Mouse (Mus musculus) erythroblast, adult 5-6 weeks (primary cell): ENCODE measurements around the gene Plagl1. TPM values are rescaled to one million over a fixed set of nuclear protein-coding genes. Genes with fewer than 3 reads are reported as not detected.

Experiments
- ATAC-seq: replicated peaks from 2 replicates; pipeline ENCODE4 v1.8.0; 2016; ENCODE audit warnings: moderate number of reproducible peaks, mild to moderate bottlenecking, moderate TSS enrichment, inconsistent platforms; ENCODE audit not compliant: poor library complexity, low FRiP score, severe bottlenecking
- total RNA-seq, 2 experiments: library from RNA; stranded (forward) in 1 of 2; stranded (reverse) in 1 of 2; fragments of 150-400 nt in 1 of 2; fragments of 200-764, 138-1000 nt in 1 of 2; gene quantifications; 2 replicates each; pipeline versions ENCODE4 v1.2.3 to v1.2.4; 2015 to 2017; ENCODE audit warnings: low replicate concordance in 2 of 2

Plagl1 gene
- total RNA-seq, 2 experiments from 2014 or later = under 0.01 TPM; not detected in 1

GRCm38 (mm10) chr10:13119300-13119699 lies 59.0 kb downstream of the Plagl1 start:
- ATAC-seq = no peak

DNA sequence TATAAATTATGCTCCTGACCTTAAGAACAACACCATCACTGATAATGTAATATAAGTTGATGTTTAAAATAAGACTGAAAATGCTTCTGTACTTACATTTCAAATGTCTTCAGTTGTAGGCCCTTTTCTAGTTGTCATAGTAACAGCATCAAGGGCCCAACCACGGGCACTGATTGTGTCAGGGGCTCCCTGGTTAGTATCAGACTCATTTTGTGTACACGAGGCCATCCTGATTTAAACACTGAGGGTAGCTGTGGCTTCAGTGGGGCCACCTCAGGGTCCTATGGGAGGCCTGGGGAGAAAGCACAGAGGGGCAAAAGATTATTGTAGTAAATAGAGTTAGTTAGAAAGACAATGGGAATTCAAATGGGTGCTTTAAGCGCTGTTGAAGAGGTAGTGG lies 65.5 kb downstream of the Plagl1 start:
- ATAC-seq = no peak

GRCm38 (mm10) chr10:13127335-13127734 lies 67.0 kb downstream of the Plagl1 start:
- ATAC-seq = no peak

- no peak for ATAC-seq
Observed at GRCm38 (mm10) chr10:13127946-13128345, 67.6 kb downstream of the Plagl1 start.

GRCm38 (mm10) chr10:13133850-13134249 lies 73.5 kb downstream of the Plagl1 start:
- ATAC-seq = no peak

- no peak for ATAC-seq
Observed at GRCm38 (mm10) chr10:13135276-13135675, 75.0 kb downstream of the Plagl1 start.

- ATAC-seq = no peak
Observed at GRCm38 (mm10) chr10:13135751-13136150, 75.4 kb downstream of the Plagl1 start.

DNA sequence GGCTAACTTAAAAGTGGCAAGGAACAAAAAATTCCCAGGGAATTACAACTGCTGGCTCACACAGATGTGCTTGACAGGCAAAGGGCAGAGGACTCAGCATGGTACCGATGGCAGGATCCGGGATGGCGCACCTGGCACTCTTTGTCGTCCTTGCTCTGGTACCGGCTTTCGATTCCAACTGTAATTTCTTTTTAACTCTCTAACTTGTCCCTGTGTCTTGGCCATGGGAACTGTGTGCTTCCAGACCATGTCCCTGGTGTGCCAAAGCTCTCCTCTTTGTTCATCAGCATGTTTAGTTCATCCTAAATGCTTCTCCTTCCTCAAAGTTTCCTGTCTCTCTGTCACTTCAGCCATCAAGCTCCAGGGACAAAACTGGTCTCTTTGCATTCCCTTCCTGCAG lies 77.6 kb downstream of the Plagl1 start:
- ATAC-seq = no peak

DNA sequence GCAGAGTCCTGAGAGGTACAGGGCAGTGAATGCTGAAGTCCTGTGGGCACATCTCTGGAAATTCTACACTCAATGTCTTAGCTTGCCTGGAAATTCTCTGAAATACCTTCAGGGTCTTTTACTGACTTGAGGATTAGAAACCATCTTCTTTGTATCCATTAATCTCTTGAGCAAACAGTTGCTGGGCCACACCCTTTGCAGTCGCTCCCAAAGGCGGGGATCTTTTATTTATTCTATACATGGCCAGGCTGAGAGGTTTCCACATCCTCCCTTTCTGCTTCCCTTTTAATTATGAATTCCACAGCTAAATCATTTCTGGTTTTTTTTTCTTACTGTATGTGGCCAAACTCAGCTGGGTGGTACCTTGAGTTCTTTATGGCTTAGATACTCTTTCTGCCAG lies 80.1 kb downstream of the Plagl1 start:
- ATAC-seq = no peak

DNA sequence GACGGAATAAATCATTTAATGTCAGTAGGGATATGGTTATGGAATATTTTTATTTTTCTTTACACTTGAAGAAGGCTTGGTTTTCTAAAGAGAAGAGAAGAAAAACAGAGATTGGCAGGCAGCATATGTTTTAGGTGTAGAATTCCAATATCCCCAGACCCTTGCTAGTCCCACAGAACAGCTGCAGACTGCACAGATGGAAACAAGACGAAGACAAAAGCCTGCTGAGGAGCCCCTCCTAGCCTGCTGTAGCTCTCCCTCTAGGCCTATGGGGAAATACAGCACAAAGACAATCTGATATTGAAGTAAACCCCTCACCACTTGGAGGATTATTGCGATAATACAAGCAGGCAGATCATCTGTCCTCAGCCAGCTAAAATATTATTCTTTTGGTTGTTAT lies 90.1 kb downstream of the Plagl1 start:
- ATAC-seq = no peak

GRCm38 (mm10) chr10:13151353-13151752 lies 91.0 kb downstream of the Plagl1 start:
- no peak for ATAC-seq

DNA sequence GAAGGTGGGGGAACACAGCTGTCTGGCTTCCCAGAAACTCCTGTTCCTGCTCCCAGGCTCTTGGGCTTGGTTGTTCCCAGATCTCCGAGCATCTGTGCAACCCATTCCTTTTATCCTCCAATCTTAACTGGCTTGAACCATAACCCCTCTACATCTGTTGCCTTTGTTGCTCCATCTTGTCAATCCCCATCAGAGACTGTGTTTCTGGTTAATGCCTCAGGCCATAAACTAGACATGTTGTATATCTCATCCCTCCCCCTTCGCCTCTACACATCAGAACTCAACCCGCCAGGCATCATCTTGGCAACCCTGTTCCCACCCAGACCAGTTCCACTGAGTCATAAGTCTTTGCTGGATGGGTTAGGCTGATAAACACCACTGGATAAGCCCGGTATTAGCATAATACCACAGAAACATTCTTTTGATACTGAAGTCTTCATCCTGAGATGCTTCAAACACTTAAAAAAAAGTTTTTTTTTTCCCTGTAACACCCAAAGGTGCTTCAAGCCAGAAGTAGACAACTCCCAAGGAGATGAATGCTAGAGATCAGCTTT lies 92.6 kb downstream of the Plagl1 start:
- no peak for ATAC-seq

DNA sequence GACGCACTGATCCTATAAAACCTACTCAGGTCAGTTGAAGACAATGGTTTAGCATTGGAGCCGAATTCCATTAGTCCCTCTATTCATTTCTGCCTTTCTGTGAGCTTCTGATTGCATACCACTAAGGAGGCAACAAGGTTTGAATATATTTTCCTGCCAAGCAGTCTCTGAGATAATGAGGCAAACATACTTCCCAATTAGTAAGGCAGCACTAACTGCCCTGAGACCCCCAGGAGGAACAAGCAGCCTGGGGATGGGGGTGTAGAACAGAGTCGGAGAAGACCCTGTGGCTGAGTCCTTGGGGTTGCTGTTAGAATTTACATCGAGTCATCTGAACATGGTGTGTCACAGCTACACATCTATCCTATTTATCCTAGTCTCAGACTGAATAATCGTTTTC lies 95.1 kb downstream of the Plagl1 start:
- ATAC-seq = no peak

DNA sequence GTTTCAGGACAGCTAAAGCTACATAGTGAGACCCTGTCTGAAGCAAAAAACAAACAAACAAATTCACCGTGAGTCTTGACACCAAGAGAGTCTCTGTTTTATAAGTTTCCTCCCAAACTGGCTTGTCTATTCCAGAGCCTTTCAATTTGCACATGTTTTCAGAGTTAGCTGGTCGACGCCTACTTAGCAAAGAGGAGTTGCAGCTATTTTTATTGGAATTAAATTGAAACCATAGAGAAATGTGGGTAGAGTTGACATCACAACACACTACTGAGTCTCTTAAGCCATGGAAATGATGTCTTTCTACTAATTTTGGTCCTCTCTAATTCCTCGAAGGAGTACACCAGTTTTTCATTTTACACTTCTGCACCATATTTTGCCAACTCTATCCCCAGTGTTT lies 100.6 kb downstream of the Plagl1 start:
- no peak for ATAC-seq

- ATAC-seq = no peak
Observed at GRCm38 (mm10) chr10:13162031-13162430, 101.7 kb downstream of the Plagl1 start.

DNA sequence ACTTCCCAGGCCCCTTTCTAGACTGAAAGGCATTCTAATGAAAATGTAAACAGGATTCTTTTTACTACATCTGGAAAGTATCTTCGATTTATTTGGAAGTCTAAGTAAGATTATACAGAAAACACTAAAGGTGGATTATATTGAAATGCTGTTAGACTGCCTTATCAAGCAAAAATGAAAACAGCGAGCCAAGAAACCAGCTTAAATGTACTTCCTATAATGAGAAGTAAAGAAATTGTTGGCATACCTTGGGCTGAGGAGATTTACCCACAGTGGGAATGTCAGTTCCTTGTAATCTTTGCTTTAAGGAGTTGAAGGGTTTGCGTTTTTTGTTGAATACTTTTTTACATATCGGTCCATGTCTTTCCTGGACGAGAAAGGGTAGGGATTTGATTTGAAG lies 108.2 kb downstream of the Plagl1 start:
- no peak for ATAC-seq

DNA sequence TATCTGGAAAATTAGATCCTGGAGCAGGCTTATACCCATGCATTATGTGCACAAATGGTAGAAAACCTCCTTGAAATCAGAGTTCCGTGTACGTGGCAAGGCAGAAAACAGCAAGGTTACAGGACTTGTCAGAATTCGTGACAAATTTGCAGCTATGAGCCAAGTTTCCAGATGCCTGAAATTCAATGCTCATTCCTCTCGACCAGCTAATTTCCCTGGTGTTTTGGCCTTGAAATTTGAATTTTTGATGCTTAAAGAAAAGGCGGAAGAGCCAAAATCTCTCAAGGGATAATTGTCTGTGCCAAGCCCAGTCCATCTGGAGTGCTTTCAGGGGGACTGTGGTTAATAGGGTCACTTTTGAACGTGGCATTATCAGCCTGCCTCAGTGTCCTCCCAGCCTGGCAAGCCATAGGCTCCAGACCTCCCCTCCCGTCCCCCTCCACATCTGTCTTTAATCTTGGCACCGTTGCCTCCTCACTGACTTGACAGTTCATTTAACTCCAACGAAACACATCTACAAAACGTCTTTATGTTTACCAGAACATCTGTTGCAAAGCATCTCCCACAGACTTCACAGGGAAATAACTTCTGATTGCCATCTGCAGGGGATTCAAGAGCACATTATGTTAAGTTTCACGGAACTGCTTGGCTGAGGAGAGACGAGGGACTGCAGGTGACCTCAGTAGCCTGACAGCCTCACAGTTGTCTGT lies 110.6 kb downstream of the Plagl1 start:
- ATAC-seq = no peak

GRCm38 (mm10) chr10:13171461-13171860 lies 111.2 kb downstream of the Plagl1 start:
- no peak for ATAC-seq

DNA sequence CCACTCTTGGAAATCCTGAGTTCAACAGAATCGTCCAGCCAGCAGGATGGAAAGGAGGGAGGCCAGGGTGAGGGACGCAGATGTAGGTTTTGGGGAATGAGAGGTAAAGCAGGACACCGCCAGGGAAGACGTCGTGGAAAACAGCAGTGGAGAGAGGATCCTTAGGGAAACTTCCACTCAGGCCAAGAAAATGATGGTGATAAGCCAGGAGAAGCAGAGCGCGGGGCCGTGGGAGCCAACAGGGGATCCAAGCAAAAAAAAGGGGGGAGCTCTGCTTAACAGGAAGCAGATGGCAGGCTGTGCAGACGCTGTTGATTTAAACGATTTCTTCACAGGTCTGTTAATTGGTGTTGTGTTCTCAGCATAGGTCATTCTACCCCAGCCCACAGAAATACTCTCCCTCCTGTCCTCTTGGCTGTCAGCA lies 112.5 kb downstream of the Plagl1 start:
- ATAC-seq = no peak

- ATAC-seq = no peak
Observed at GRCm38 (mm10) chr10:13175866-13176265, 115.6 kb downstream of the Plagl1 start.

GRCm38 (mm10) chr10:13177973-13178624 lies 117.8 kb downstream of the Plagl1 start, which contains the start of gene Zc2hc1b:
Zc2hc1b (minus strand) TSS chr10:13178023.
- ATAC-seq = no peak
